Comparison of ENCODE assay signal across 1 mouse cellular context in genomic region chr8:125024085-125024484, GRCm38 (mm10).
TF ChIP-seq lines count a peak whose summit lies in the region.

No protein-coding gene starts in this region.

TF ChIP-seq in MEL, 35 proteins besides CTCF, POLR2A, EP300 and RAD21 (continued from another document):
- TF ChIP-seq E2F4 (IDR thresholded peaks at IDR 0.05; ENCODE audit: borderline replicate concordance, low read depth, low read length) (no peak), SIN3A (IDR thresholded peaks at IDR 0.05; ENCODE audit: low read length) (no peak), ETS1 (IDR thresholded peaks at IDR 0.05; ENCODE audit: low read depth, low read length) (no peak), MYB (IDR thresholded peaks at IDR 0.05; ENCODE audit: low read depth, low read length) (no peak), KAT2A (conservative IDR thresholded peaks at IDR 0.05; ENCODE audit: low read depth, low read length) (no peak), CHD1 (IDR thresholded peaks at IDR 0.05; ENCODE audit: low read depth, low read length) (no peak), MYC (IDR thresholded peaks at IDR 0.05; ENCODE audit: low read depth, low read length) (no peak), MEF2A (IDR thresholded peaks at IDR 0.05; ENCODE audit: extremely low read depth, insufficient replicate concordance, low read depth, low read length, poor library complexity, severe bottlenecking) (no peak), POLR2AphosphoS2 (IDR thresholded peaks at IDR 0.05; ENCODE audit: low read length) (no peak), ZC3H11A (IDR thresholded peaks at IDR 0.05; ENCODE audit: low read depth, low read length) (no peak), SMC3 (IDR thresholded peaks at IDR 0.05; ENCODE audit: low read depth, low read length) (no peak)
